Mouse (Mus musculus): ENCODE measurements around the gene Asb6.

The Asb6 gene

GRCm38 (mm10) chr2:30796382-30796781 lies 33.8 kb downstream of the Asb6 start:
- peak; percentile 86 to 92 for DNase-seq (ENCODE audit: low spot score in 2 of 2)

GRCm38 (mm10) chr2:30795889-30796275 lies 34.3 kb downstream of the Asb6 start:
- DNase-seq (ENCODE audit: low spot score in 2 of 2) = no peak

- no peak for DNase-seq (ENCODE audit: low spot score in 2 of 2)
Measured at GRCm38 (mm10) chr2:30795271-30795888, 34.8 kb downstream of the Asb6 start.

GRCm38 (mm10) chr2:30794179-30795108 lies 35.7 kb downstream of the Asb6 start:
- peak; percentile 98 for DNase-seq (ENCODE audit: low spot score in 2 of 2)

GRCm38 (mm10) chr2:30792061-30792460 lies 38.1 kb downstream of the Asb6 start:
- no peak for DNase-seq (ENCODE audit: low spot score in 2 of 2)

- no peak for DNase-seq (ENCODE audit: low spot score in 2 of 2)
Measured at GRCm38 (mm10) chr2:30787466-30787865, 42.7 kb downstream of the Asb6 start.

GRCm38 (mm10) chr2:30784078-30784994 lies 45.8 kb downstream of the Asb6 start:
- DNase-seq (ENCODE audit: low spot score in 2 of 2) = no peak

- peak; percentile 62 to 75 for DNase-seq (ENCODE audit: low spot score in 2 of 2)
Measured at GRCm38 (mm10) chr2:30783346-30783745, 46.8 kb downstream of the Asb6 start.

GRCm38 (mm10) chr2:30782312-30783290 lies 47.5 kb downstream of the Asb6 start:
- no peak for DNase-seq (ENCODE audit: low spot score in 2 of 2)

- no peak for DNase-seq (ENCODE audit: low spot score in 2 of 2)
Measured at GRCm38 (mm10) chr2:30779241-30779640, 50.9 kb downstream of the Asb6 start.

- no peak for DNase-seq (ENCODE audit: low spot score in 2 of 2)
Measured at GRCm38 (mm10) chr2:30778235-30778634, 51.9 kb downstream of the Asb6 start.

GRCm38 (mm10) chr2:30777266-30777665 lies 52.9 kb downstream of the Asb6 start:
- DNase-seq (ENCODE audit: low spot score in 2 of 2) = no peak

- no peak for DNase-seq (ENCODE audit: low spot score in 2 of 2)
Measured at GRCm38 (mm10) chr2:30775955-30776354, 54.2 kb downstream of the Asb6 start.

GRCm38 (mm10) chr2:30773313-30774005 lies 56.7 kb downstream of the Asb6 start:
- no peak for DNase-seq (ENCODE audit: low spot score in 2 of 2)

All from frontal cortex, postnatal 36 days (tissue).